Mouse (Mus musculus): Measurements from ENCODE around the gene Stfa3. TPM values are rescaled to one million over a fixed set of nuclear protein-coding genes. Genes with fewer than 3 reads are reported as not detected.
"Not testable (repeated sequence)": the region's sequence is repeated elsewhere in the genome, so short reads cannot be mapped to it uniquely, and the experiment has no call there.

Stfa3 gene
- total and polyA plus RNA-seq, 3 experiments = not detected

DNA sequence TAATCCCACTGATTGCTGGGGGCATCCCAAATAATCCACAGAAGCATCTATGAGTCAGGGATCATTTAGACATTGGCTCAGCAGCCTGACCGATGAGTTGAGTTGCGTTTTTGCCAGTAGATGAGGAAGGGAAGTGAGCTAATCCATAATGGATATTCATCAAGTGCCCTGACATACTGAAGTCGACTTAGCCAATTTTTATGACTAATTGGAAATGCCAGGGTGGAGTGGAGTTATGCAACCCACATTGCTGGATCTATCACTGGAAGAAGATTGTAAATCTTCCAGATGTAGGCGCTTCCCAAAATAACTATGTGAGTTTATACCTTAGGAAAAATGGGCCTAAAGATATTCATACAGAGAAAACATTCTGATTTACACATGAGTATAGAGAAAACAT, 8.9 kb upstream of the Stfa3 start:
- in situ Hi-C loops (cut with MboI; ENCODE audit: low pct_ligation_motif_present, low pct_unique_long_range_greater_than_20kb, low sequenced_read_pairs) = loop anchor here (10.0 kb wide), 1 partner anchor 351 kb away; no protein-coding TSS in a partner anchor
- H3K9ac ChIP-seq (ENCODE audit: insufficient read depth, low read depth) = no peak overlapping the region
- no peak overlapping the region for H3K4me2 ChIP-seq (ENCODE audit: insufficient read depth, low read depth, poor library complexity, severe bottlenecking)
- dilution Hi-C loops (cut with MboI; ENCODE audit: extremely low pct_ligation_motif_present, extremely low pct_unique_long_range_greater_than_20kb, low sequenced_read_pairs) = no loop called here
- H3K27ac ChIP-seq (ENCODE audit: insufficient read depth, low read depth) = no peak overlapping the region
- no peaks in the 10 kb centered on the region for H3K4me1 ChIP-seq (ENCODE audit: control insufficient read depth in 1 of 2, insufficient read depth in 2 of 2)
- no peaks in the 10 kb centered on the region for H3K79me2 ChIP-seq (replicated peaks; ENCODE audit: control insufficient read depth, extremely low read depth, insufficient read depth, poor library complexity, severe bottlenecking)
- H3K27me3 ChIP-seq (replicated peaks) = no peaks in the 10 kb centered on the region
- TF ChIP-seq PAX5 (IDR thresholded peaks at IDR 0.05; ENCODE audit: low read length) (no peak), IRF4 (IDR thresholded peaks at IDR 0.05; ENCODE audit: low read depth, low read length) (no peak), RAD21 (IDR thresholded peaks at IDR 0.05; ENCODE audit: low read depth, low read length) (no peak), ZKSCAN1 (IDR thresholded peaks at IDR 0.05; ENCODE audit: borderline replicate concordance, low read depth, low read length) (no peak), ZNF384 (IDR thresholded peaks at IDR 0.05; ENCODE audit: low read depth, low read length) (no peak), NELFE (IDR thresholded peaks at IDR 0.05; ENCODE audit: low read depth, low read length) (no peak), POLR2A (IDR thresholded peaks at IDR 0.05; ENCODE audit: low read depth, low read length) (no peak), TBP (conservative IDR thresholded peaks at IDR 0.05; ENCODE audit: low read depth, low read length) (no peak), NRF1 (IDR thresholded peaks at IDR 0.05; ENCODE audit: low read depth, low read length) (no peak), JUND (conservative IDR thresholded peaks at IDR 0.05; ENCODE audit: low read depth, low read length) (no peak), ZC3H11A (IDR thresholded peaks at IDR 0.05; ENCODE audit: low read depth, low read length) (no peak), USF1 (IDR thresholded peaks at IDR 0.05; ENCODE audit: low read depth, low read length) (no peak), TCF12 (IDR thresholded peaks at IDR 0.05; ENCODE audit: low read depth, low read length) (no peak), MAZ (IDR thresholded peaks at IDR 0.05; ENCODE audit: low read depth, low read length) (no peak), RCOR1 (conservative IDR thresholded peaks at IDR 0.05; ENCODE audit: low read depth, low read length) (no peak), ETS1 (conservative IDR thresholded peaks at IDR 0.05; ENCODE audit: low read depth, low read length) (no peak), CHD1 (IDR thresholded peaks at IDR 0.05; ENCODE audit: low read depth, low read length) (no peak), EP300 (IDR thresholded peaks at IDR 0.05; ENCODE audit: low read length) (no peak), POLR2AphosphoS2 (IDR thresholded peaks at IDR 0.05; ENCODE audit: low read depth, low read length) (no peak), UBTF (IDR thresholded peaks at IDR 0.05; ENCODE audit: low read depth, low read length) (no peak)
- H3K9me3 ChIP-seq (replicated peaks; ENCODE audit: low read length) = peaks cover 2% of the 10 kb centered on the region
- DNase-seq (ENCODE audit: extremely low read depth) = no peak
- no peaks in the 10 kb centered on the region for H3K36me3 ChIP-seq (replicated peaks in 1 of 2; ENCODE audit: control insufficient read depth in 1 of 2, insufficient read depth in 1 of 2, low read length in 1 of 2)
- no peak overlapping the region for H3K4me3 ChIP-seq (replicated peaks in 1 of 3; ENCODE audit: low read depth in 2 of 3, low read length in 2 of 3, poor library complexity in 1 of 3)

DNA sequence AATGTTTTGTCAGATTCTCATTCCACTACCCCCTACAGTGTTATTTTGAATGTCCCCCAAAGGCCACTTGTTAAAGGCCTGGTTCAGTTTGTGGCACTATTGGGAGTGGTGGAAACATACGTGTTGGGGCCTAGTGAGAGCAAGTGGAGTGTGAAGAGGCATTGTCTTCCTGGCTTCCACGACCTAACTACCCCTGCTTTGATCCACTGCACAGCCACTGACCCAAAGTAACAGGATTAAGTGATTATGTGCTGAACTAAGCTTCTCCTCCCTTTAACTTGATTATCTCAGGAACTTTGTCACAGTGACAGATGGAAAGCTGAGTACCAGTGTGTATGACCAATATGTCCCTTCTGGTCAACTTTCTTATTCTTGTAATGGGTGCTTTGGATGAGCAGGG, 5.2 kb upstream of the Stfa3 start:
- no peak for DNase-seq (ENCODE audit: extremely low read depth)
- H3K4me3 ChIP-seq (replicated peaks in 1 of 3; ENCODE audit: low read depth in 2 of 3, low read length in 2 of 3, poor library complexity in 1 of 3) = no peak overlapping the region
- H3K4me1 ChIP-seq (ENCODE audit: control insufficient read depth in 1 of 2, insufficient read depth in 2 of 2) = peaks cover 0 to 5% of the 10 kb centered on the region in 2 experiments; a peak in 1 of 4 replicates
- no peak overlapping the region for H3K9ac ChIP-seq (ENCODE audit: insufficient read depth, low read depth)
- no peaks in the 10 kb centered on the region for H3K9me3 ChIP-seq (replicated peaks; ENCODE audit: low read length)
- no peaks in the 10 kb centered on the region for H3K79me2 ChIP-seq (replicated peaks; ENCODE audit: control insufficient read depth, extremely low read depth, insufficient read depth, poor library complexity, severe bottlenecking)
- no peak for TF ChIP-seq JUN (IDR thresholded peaks at IDR 0.05; ENCODE audit: insufficient read depth, low read depth, low read length)
- no peak for TF ChIP-seq RCOR1 (conservative IDR thresholded peaks at IDR 0.05; ENCODE audit: low read depth, low read length)
- TF ChIP-seq UBTF (IDR thresholded peaks at IDR 0.05; ENCODE audit: low read depth, low read length) = no peak
- no peak for TF ChIP-seq EP300 (IDR thresholded peaks at IDR 0.05; ENCODE audit: low read length)
- no peak for TF ChIP-seq PAX5 (IDR thresholded peaks at IDR 0.05; ENCODE audit: low read length)
- no peak for TF ChIP-seq E2F4 (IDR thresholded peaks at IDR 0.05; ENCODE audit: insufficient replicate concordance, low read depth, low read length)
- dilution Hi-C loops (cut with MboI; ENCODE audit: extremely low pct_ligation_motif_present, extremely low pct_unique_long_range_greater_than_20kb, low sequenced_read_pairs) (no loop called here), in situ Hi-C loops (cut with MboI; ENCODE audit: low pct_ligation_motif_present, low pct_unique_long_range_greater_than_20kb, low sequenced_read_pairs) (loop anchor here (10.0 kb wide), 1 partner anchor 354 kb away; no protein-coding TSS in a partner anchor)
- H3K4me2 ChIP-seq (ENCODE audit: insufficient read depth, low read depth, poor library complexity, severe bottlenecking) = no peak overlapping the region
- H3K36me3 ChIP-seq (replicated peaks in 1 of 2; ENCODE audit: control insufficient read depth in 1 of 2, insufficient read depth in 1 of 2, low read length in 1 of 2) = no peaks in the 10 kb centered on the region
- H3K27ac ChIP-seq (ENCODE audit: insufficient read depth, low read depth) = no peak overlapping the region
- H3K27me3 ChIP-seq (replicated peaks) = no peaks in the 10 kb centered on the region

DNA sequence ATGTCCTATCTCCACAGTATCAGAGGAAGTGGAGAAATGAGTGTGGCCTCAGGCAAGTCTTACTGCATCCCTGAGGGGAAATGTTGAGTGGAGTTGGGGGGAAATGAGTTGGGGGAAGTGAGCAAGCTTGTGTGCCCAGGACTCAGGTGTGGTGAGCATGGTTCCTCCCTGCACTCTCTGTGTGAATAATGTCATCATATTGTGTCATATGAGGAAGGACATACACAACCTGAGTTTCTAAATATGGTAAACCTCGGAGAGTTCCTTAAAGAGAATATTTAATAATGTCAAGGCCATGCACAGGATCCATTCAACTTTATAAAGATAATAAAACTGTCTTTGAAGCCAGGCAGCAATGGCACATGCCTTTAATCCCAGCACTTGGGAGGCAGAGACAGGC, 34.2 kb downstream of the Stfa3 start:
- H3K9me3 ChIP-seq (replicated peaks; ENCODE audit: low read length); H3K36me3 ChIP-seq (replicated peaks in 1 of 2; ENCODE audit: control insufficient read depth in 1 of 2, insufficient read depth in 1 of 2, low read length in 1 of 2); H3K79me2 ChIP-seq (replicated peaks; ENCODE audit: control insufficient read depth, extremely low read depth, insufficient read depth, poor library complexity, severe bottlenecking); H3K9ac ChIP-seq (ENCODE audit: insufficient read depth, low read depth); in situ Hi-C loops (cut with MboI; ENCODE audit: low pct_ligation_motif_present, low pct_unique_long_range_greater_than_20kb, low sequenced_read_pairs); H3K27ac ChIP-seq (ENCODE audit: insufficient read depth, low read depth); H3K4me3 ChIP-seq (replicated peaks in 1 of 3; ENCODE audit: low read depth in 2 of 3, low read length in 2 of 3, poor library complexity in 1 of 3); H3K4me2 ChIP-seq (ENCODE audit: insufficient read depth, low read depth, poor library complexity, severe bottlenecking); H3K27me3 ChIP-seq (replicated peaks); dilution Hi-C loops (cut with MboI; ENCODE audit: extremely low pct_ligation_motif_present, extremely low pct_unique_long_range_greater_than_20kb, low sequenced_read_pairs); H3K4me1 ChIP-seq (ENCODE audit: control insufficient read depth in 1 of 2, insufficient read depth in 2 of 2): not testable (repeated sequence)
- DNase-seq (ENCODE audit: extremely low read depth) = peak; percentile 9
